Mouse (Mus musculus) hindbrain, embryonic 12.5 days (tissue): ENCODE measurements around the gene Supt3. TPM values are rescaled to one million over a fixed set of nuclear protein-coding genes. Genes with fewer than 3 reads are reported as not detected.

Source experiments
- ATAC-seq: fragments of 200-750 bp; cut with Nextera tagmentation; 2 replicates; pipeline ENCODE4 v1.8.0; 2017; ENCODE audit warnings: moderate TSS enrichment; ENCODE audit not compliant: low FRiP score
- H3K27ac ChIP-seq: fragments of 300-500 bp; sonication (generic); 2 replicates; pipeline ENCODE4 v1.5.1; 2016; ENCODE audit warnings: mild to moderate bottlenecking
- H3K27me3 ChIP-seq: fragments of 300-500 bp; sonication (generic); 2 replicates; pipeline ENCODE4 v1.6.1; 2016; ENCODE audit warnings: mild to moderate bottlenecking
- H3K36me3 ChIP-seq: fragments of 300-500 bp; sonication (generic); 2 replicates; pipeline ENCODE4 v1.6.1; 2016; ENCODE audit warnings: mild to moderate bottlenecking
- H3K4me1 ChIP-seq: fragments of 300-500 bp; sonication (generic); 2 replicates; pipeline ENCODE4 v1.6.1; 2016
- H3K4me2 ChIP-seq: fragments of 300-500 bp; sonication (generic); replicated peaks from 2 replicates; pipeline ENCODE4 v1.6.1; 2016; ENCODE audit warnings: mild to moderate bottlenecking
- H3K4me3 ChIP-seq: fragments of 300-500 bp; sonication (generic); 2 replicates; pipeline ENCODE4 v1.5.1; 2016; ENCODE audit warnings: mild to moderate bottlenecking
- H3K9ac ChIP-seq: fragments of 300-500 bp; sonication (generic); 2 replicates; pipeline ENCODE4 v1.6.1; 2016; ENCODE audit warnings: mild to moderate bottlenecking, moderate library complexity
- H3K9me3 ChIP-seq: fragments of 300-500 bp; sonication (generic); replicated peaks from 2 replicates; pipeline ENCODE4 v1.6.1; 2016; ENCODE audit warnings: mild to moderate bottlenecking
- WGBS: fragments of 180-500 bp; shearing (Covaris S2); methylation state at CpG from one replicate; pipeline ENCODE4 v1.1.7; 2016; 5-methylcytosine and 5-hydroxymethylcytosine counted together
- polyA plus RNA-seq: library from polyadenylated mRNA; unstranded; fragments of >200 nt; fragmentation: Nextera tagmentation; extraction: Ambion mirVana; gene quantifications from 2 replicates; pipeline ENCODE4 v1.2.1, GENCODE M21; 2016

Supt3 gene
- 26.2 and 26.9 TPM in 2 replicates for polyA plus RNA-seq

GRCm38 (mm10) chr17:44776738-44777270 lies at the start of gene Supt3:
Supt3 (plus strand) TSS chr17:44777152.
- peak within 1 kb of the TSS; percentile 90 for H3K9ac ChIP-seq
- under 1% methylated on average over 40 of the region's 40 CpGs for WGBS
- peak within 1 kb of the TSS; percentile 88 for H3K27ac ChIP-seq
- peaks cover 7% of the 10 kb centered on the region for H3K4me1 ChIP-seq
- no peaks in the 10 kb centered on the region for H3K36me3 ChIP-seq
- no peaks in the 10 kb centered on the region for H3K27me3 ChIP-seq
- peak within 1 kb of the TSS; percentile 76 for H3K4me2 ChIP-seq
- peak within 1 kb of the TSS; percentile 77 for H3K4me3 ChIP-seq
- H3K9me3 ChIP-seq, result no peaks in the 10 kb centered on the region
- peak; percentile 98 for ATAC-seq

GRCm38 (mm10) chr17:44727675-44728074 lies 49.3 kb upstream of the Supt3 start:
- Histone ChIP-seq H3K36me3 (no peaks in the 10 kb centered on the region), H3K9me3 (no peaks in the 10 kb centered on the region), H3K4me2 (no peak overlapping the region), H3K27me3 (peaks cover 22% of the 10 kb centered on the region), H3K4me1 (no peaks in the 10 kb centered on the region), H3K4me3 (no peak overlapping the region), H3K27ac (no peak overlapping the region), H3K9ac (no peak overlapping the region)
- ATAC-seq, result no peak

GRCm38 (mm10) chr17:44728464-44728863 lies 48.5 kb upstream of the Supt3 start:
- Histone ChIP-seq H3K36me3 (no peaks in the 10 kb centered on the region), H3K9me3 (no peaks in the 10 kb centered on the region), H3K27me3 (peaks cover 25% of the 10 kb centered on the region), H3K4me3 (no peak overlapping the region), H3K9ac (no peak overlapping the region), H3K4me1 (no peaks in the 10 kb centered on the region), H3K27ac (no peak overlapping the region), H3K4me2 (no peak overlapping the region)
- ATAC-seq, result no peak
- 60% methylated on average over 2 of the region's 2 CpGs for WGBS

- no peak for ATAC-seq
- Histone ChIP-seq H3K9ac (peak overlapping the region; percentile 67), H3K27ac (no peak overlapping the region), H3K4me3 (peak overlapping the region; percentile 64), H3K4me2 (peak overlapping the region; percentile 89), H3K9me3 (no peaks in the 10 kb centered on the region), H3K4me1 (peaks cover 30% of the 10 kb centered on the region), H3K36me3 (no peaks in the 10 kb centered on the region), H3K27me3 (peaks cover 58% of the 10 kb centered on the region)
- WGBS, result 1% methylated on average over 23 of the region's 23 CpGs
Measured at GRCm38 (mm10) chr17:44733544-44734310, 43.2 kb upstream of the Supt3 start.

GRCm38 (mm10) chr17:44734501-44735222 lies 42.3 kb upstream of the Supt3 start:
- WGBS, result under 1% methylated on average over 48 of the region's 48 CpGs
- ATAC-seq, result 0 out of 2 replicates have a peak, but pooled peaks have one; percentile 10
- no peaks in the 10 kb centered on the region for H3K36me3 ChIP-seq
- H3K27me3 ChIP-seq, result peaks cover 66% of the 10 kb centered on the region
- peak overlapping the region; percentile 89 for H3K4me2 ChIP-seq
- H3K9me3 ChIP-seq, result no peaks in the 10 kb centered on the region
- no peak overlapping the region for H3K27ac ChIP-seq
- peak overlapping the region; percentile 67 for H3K9ac ChIP-seq
- H3K4me3 ChIP-seq, result peak overlapping the region; percentile 64
- peaks cover 30% of the 10 kb centered on the region for H3K4me1 ChIP-seq

- Histone ChIP-seq H3K9ac (peak overlapping the region; percentile 67), H3K27me3 (peaks cover 70% of the 10 kb centered on the region), H3K9me3 (no peaks in the 10 kb centered on the region), H3K27ac (peak overlapping the region; percentile 18; the same call in 1 of the 2 replicates), H3K4me2 (peak overlapping the region; percentile 89), H3K36me3 (no peaks in the 10 kb centered on the region), H3K4me3 (peak overlapping the region; percentile 64), H3K4me1 (peaks cover 30% of the 10 kb centered on the region)
- peak; percentile 39 for ATAC-seq
- under 1% methylated on average over 47 of the region's 64 CpGs for WGBS
Measured at GRCm38 (mm10) chr17:44735223-44735990, 41.5 kb upstream of the Supt3 start.

- Histone ChIP-seq H3K36me3 (no peaks in the 10 kb centered on the region), H3K27ac (peak overlapping the region; percentile 18; the same call in 1 of the 2 replicates), H3K27me3 (peaks cover 75% of the 10 kb centered on the region), H3K9me3 (no peaks in the 10 kb centered on the region), H3K9ac (peak overlapping the region; percentile 67), H3K4me1 (peaks cover 30% of the 10 kb centered on the region), H3K4me3 (peak overlapping the region; percentile 64), H3K4me2 (peak overlapping the region; percentile 89)
- peak; percentile 83 for ATAC-seq
- WGBS, result under 1% methylated on average over 60 of the region's 73 CpGs
Measured at GRCm38 (mm10) chr17:44735991-44736561, 40.9 kb upstream of the Supt3 start.

GRCm38 (mm10) chr17:44737275-44738120 lies 39.5 kb upstream of the Supt3 start:
- no peak for ATAC-seq
- H3K27me3 ChIP-seq, result peaks cover 68% of the 10 kb centered on the region
- no peak overlapping the region for H3K27ac ChIP-seq
- WGBS, result under 1% methylated on average over 33 of the region's 33 CpGs
- H3K9ac ChIP-seq, result no peak overlapping the region
- H3K4me2 ChIP-seq, result peak overlapping the region; percentile 33
- no peaks in the 10 kb centered on the region for H3K9me3 ChIP-seq
- H3K4me3 ChIP-seq, result peak overlapping the region; percentile 13
- H3K4me1 ChIP-seq, result peaks cover 30% of the 10 kb centered on the region
- no peaks in the 10 kb centered on the region for H3K36me3 ChIP-seq

- 1% methylated on average over 17 of the region's 22 CpGs for WGBS
- Histone ChIP-seq H3K4me1 (peaks cover 30% of the 10 kb centered on the region), H3K27me3 (peaks cover 66% of the 10 kb centered on the region), H3K4me2 (peak overlapping the region; percentile 33), H3K36me3 (no peaks in the 10 kb centered on the region), H3K27ac (no peak overlapping the region), H3K9me3 (no peaks in the 10 kb centered on the region), H3K9ac (no peak overlapping the region), H3K4me3 (peak overlapping the region; percentile 13)
- ATAC-seq, result no peak
Measured at GRCm38 (mm10) chr17:44738121-44738637, 38.8 kb upstream of the Supt3 start.

- Histone ChIP-seq H3K9ac (no peak overlapping the region), H3K27me3 (peaks cover 37% of the 10 kb centered on the region), H3K27ac (no peak overlapping the region), H3K4me2 (no peak overlapping the region), H3K4me1 (peaks cover 10% of the 10 kb centered on the region), H3K36me3 (no peaks in the 10 kb centered on the region), H3K9me3 (no peaks in the 10 kb centered on the region), H3K4me3 (no peak overlapping the region)
- ATAC-seq, result no peak
- 85% methylated on average over 9 of the region's 9 CpGs for WGBS
Measured at GRCm38 (mm10) chr17:44742246-44742645, 34.7 kb upstream of the Supt3 start.

GRCm38 (mm10) chr17:44743780-44744179 lies 33.2 kb upstream of the Supt3 start:
- peaks cover 22% of the 10 kb centered on the region for H3K27me3 ChIP-seq
- no peaks in the 10 kb centered on the region for H3K36me3 ChIP-seq
- 60% methylated on average over 3 of the region's 3 CpGs for WGBS
- no peak overlapping the region for H3K9ac ChIP-seq
- H3K4me1 ChIP-seq, result no peaks in the 10 kb centered on the region
- H3K4me3 ChIP-seq, result no peak overlapping the region
- no peaks in the 10 kb centered on the region for H3K9me3 ChIP-seq
- no peak for ATAC-seq
- H3K27ac ChIP-seq, result no peak overlapping the region
- no peak overlapping the region for H3K4me2 ChIP-seq
